Comparison of ENCODE assay signal across 35 mouse cellular contexts in the genomic region with DNA sequence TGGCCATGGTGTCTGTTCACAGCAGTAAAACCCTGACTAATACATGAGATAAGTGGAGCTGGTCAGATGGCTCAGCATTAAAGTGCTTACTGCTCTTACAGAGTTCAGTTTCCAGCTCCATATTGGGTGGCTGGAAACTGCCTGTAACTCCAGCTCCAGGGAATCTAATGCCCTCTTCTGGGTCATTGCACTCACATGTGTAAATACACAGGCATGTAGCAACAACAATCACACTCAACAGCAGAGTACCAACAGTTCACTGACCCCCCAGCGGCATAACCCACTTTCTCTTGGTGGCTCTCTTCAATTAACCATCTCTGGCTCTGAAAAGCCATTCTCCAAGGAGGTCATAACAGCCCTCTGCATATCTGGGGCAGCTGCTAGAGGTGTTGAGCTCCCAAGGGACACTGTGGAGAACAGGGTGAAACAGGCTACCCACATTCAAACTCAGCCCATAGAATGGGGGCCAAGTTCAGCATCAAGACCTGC.
"Had no signal": no experiment of that assay in that cellular context is flagged by ENCODE, and none has a peak within 500 bp of the region (broad histone marks: within the 10 kb centered on the region; RNA-seq: fewer than 3 reads in every experiment).

No protein-coding gene starts in this region.

- H3K27ac ChIP-seq: heart, adult 2 months; heart, embryonic 10.5 days; heart, embryonic 13.5 days; heart, embryonic 15.5 days; hindbrain, embryonic 10.5 days; hindbrain, embryonic 12.5 days; hindbrain, embryonic 13.5 days; hindbrain, embryonic 14.5 days; hindbrain, embryonic 15.5 days; hindbrain, postnatal 0 days; intestine, embryonic 15.5 days; kidney, embryonic 15.5 days; kidney, postnatal 0 days; layer of hippocampus, adult 2 months had no signal

- H3K4me2 ChIP-seq: heart, embryonic 11.5 days; heart, embryonic 12.5 days; heart, embryonic 13.5 days; heart, embryonic 15.5 days; hindbrain, embryonic 12.5 days; hindbrain, embryonic 13.5 days; hindbrain, embryonic 14.5 days; hindbrain, embryonic 15.5 days; intestine, embryonic 15.5 days; kidney, embryonic 15.5 days had no signal

- H3K9me3 ChIP-seq: heart, embryonic 10.5 days; heart, embryonic 12.5 days; heart, embryonic 13.5 days; heart, embryonic 15.5 days; hindbrain, embryonic 10.5 days; hindbrain, embryonic 12.5 days; hindbrain, embryonic 13.5 days; hindbrain, embryonic 15.5 days; intestine, embryonic 15.5 days; kidney, embryonic 15.5 days had no signal

- H3K4me3 ChIP-seq: heart, adult 2 months; heart, embryonic 10.5 days; heart, embryonic 12.5 days; heart, embryonic 13.5 days; heart, embryonic 15.5 days; hindbrain, embryonic 10.5 days; hindbrain, embryonic 12.5 days; hindbrain, embryonic 13.5 days; hindbrain, embryonic 15.5 days; intestine, embryonic 15.5 days; kidney, embryonic 15.5 days; layer of hippocampus, adult 2 months had no signal

- H3K9ac ChIP-seq: heart, embryonic 12.5 days; heart, embryonic 13.5 days; heart, embryonic 15.5 days; hindbrain, embryonic 12.5 days; hindbrain, embryonic 13.5 days; hindbrain, embryonic 14.5 days; hindbrain, embryonic 15.5 days; intestine, embryonic 15.5 days; kidney, embryonic 15.5 days had no signal

- H3K36me3 ChIP-seq: heart, embryonic 10.5 days; heart, embryonic 12.5 days; heart, embryonic 13.5 days; heart, embryonic 15.5 days; hindbrain, embryonic 10.5 days; hindbrain, embryonic 12.5 days; hindbrain, embryonic 13.5 days; hindbrain, embryonic 15.5 days; intestine, embryonic 15.5 days; kidney, embryonic 15.5 days had no signal

- DNase-seq: heart, adult 2 months; heart, postnatal 10 days; heart, postnatal 14 days; heart, postnatal 36 days; heart, postnatal 4 days; kidney, adult 11 months; kidney, adult 18-20 months; kidney, adult 2 months; kidney, adult 8-10 months; kidney, adult 9 months; kidney, postnatal 10 days; kidney, postnatal 14 days; kidney, postnatal 25 days; kidney, postnatal 36 days; kidney, postnatal 4 days; layer of hippocampus, adult 9-11 months had no signal

- ATAC-seq: hindbrain, embryonic 16.5 days; hindbrain, postnatal 0 days; inflammation-experienced regulatory T-cells, adult 6 months; intestine, embryonic 15.5 days; intestine, embryonic 16.5 days; intestine, postnatal 0 days had no signal

- H3K27me3 ChIP-seq: heart, embryonic 12.5 days; heart, embryonic 13.5 days; heart, embryonic 15.5 days; hindbrain, embryonic 12.5 days; hindbrain, embryonic 13.5 days; hindbrain, embryonic 15.5 days; intestine, embryonic 15.5 days; kidney, embryonic 15.5 days had no signal

- H3K4me1 ChIP-seq: heart, embryonic 10.5 days; heart, embryonic 12.5 days; heart, embryonic 13.5 days; heart, embryonic 15.5 days; hindbrain, embryonic 12.5 days; hindbrain, embryonic 13.5 days; hindbrain, embryonic 15.5 days; intestine, embryonic 15.5 days had no signal
